Mouse (Mus musculus) right cerebral cortex, postnatal 14 days (tissue): ENCODE results near the gene Hspa1l.
A peak's percentile ranks its signal among the peaks of the same experiment; 100 is the strongest.
"Not testable (repeated sequence)": the region's sequence is repeated elsewhere in the genome, so short reads cannot be mapped to it uniquely, and the experiment has no call there.

ENCODE experiments used
- DNase-seq: peaks from one replicate; pipeline ENCODE4 v3.0.0; 2022

The Hspa1l gene

GRCm38 (mm10) chr17:34978239-34978638 lies 5.7 kb downstream of the Hspa1l start:
- DNase-seq, result no peak

- no peak for DNase-seq
These were observed 7.1 kb downstream of the Hspa1l start for GRCm38 (mm10) chr17:34979631-34980030.

- no peak for DNase-seq
These were observed 8.2 kb downstream of the Hspa1l start for GRCm38 (mm10) chr17:34980655-34981054.

GRCm38 (mm10) chr17:34981690-34982180 lies 9.2 kb downstream of the Hspa1l start, which contains the start of gene Lsm2:
Gene Lsm2 (plus strand): TSS chr17:34981862.
- DNase-seq, result peak; percentile 87

GRCm38 (mm10) chr17:34982328-34982727 lies 9.8 kb downstream of the Hspa1l start:
- no peak for DNase-seq

GRCm38 (mm10) chr17:34984218-34984617 lies 11.7 kb downstream of the Hspa1l start:
- DNase-seq, result no peak

- DNase-seq, result no peak
These were observed 22.2 kb downstream of the Hspa1l start for GRCm38 (mm10) chr17:34994751-34995150.

GRCm38 (mm10) chr17:34995192-34995591 lies 22.7 kb downstream of the Hspa1l start:
- DNase-seq, result not testable (repeated sequence)

- not testable (repeated sequence) for DNase-seq
These were observed 23.4 kb downstream of the Hspa1l start for GRCm38 (mm10) chr17:34995927-34996326.

- no peak for DNase-seq
These were observed 24.1 kb downstream of the Hspa1l start for GRCm38 (mm10) chr17:34996411-34997141.

- DNase-seq, result no peak
These were observed 24.6 kb downstream of the Hspa1l start for GRCm38 (mm10) chr17:34997142-34997483.

GRCm38 (mm10) chr17:34998526-34999430 lies 26.3 kb downstream of the Hspa1l start:
- no peak for DNase-seq

- not testable (repeated sequence) for DNase-seq
These were observed 27.6 kb downstream of the Hspa1l start for GRCm38 (mm10) chr17:34999871-35000716.

GRCm38 (mm10) chr17:35000717-35001451 lies 28.4 kb downstream of the Hspa1l start, which contains the start of gene Vars:
Gene Vars (plus strand): TSS chr17:35000987.
- DNase-seq, result peak; percentile 72

GRCm38 (mm10) chr17:35001452-35002152 lies 29.1 kb downstream of the Hspa1l start:
- peak; percentile 41 for DNase-seq

- no peak for DNase-seq
These were observed 29.8 kb downstream of the Hspa1l start for GRCm38 (mm10) chr17:35002153-35002865.

GRCm38 (mm10) chr17:35003022-35003838 lies 30.7 kb downstream of the Hspa1l start:
- DNase-seq, result no peak

- no peak for DNase-seq
These were observed 31.7 kb downstream of the Hspa1l start for GRCm38 (mm10) chr17:35004075-35004717.

GRCm38 (mm10) chr17:35005158-35005557 lies 32.7 kb downstream of the Hspa1l start:
- DNase-seq, result no peak
